Mouse (Mus musculus): ENCODE measurements at regions not wholly inside any gene's neighbourhood (a gene's known extent, or its start where the extent isn't known, plus 50 kb on each side); places are given as distances from the start of the nearest gene placed in this dataset.

GRCm38 (mm10) chrX:89574913-89575312 lies 165.4 kb upstream of the Pet2 start:
- WGBS = 58% methylated on average over 1 of the region's 1 CpGs
- H3K9ac ChIP-seq (ENCODE audit: low read length) = no peak overlapping the region
- H3K4me1 ChIP-seq (ENCODE audit: control insufficient read depth, insufficient read depth, low read length) = no peaks in the 10 kb centered on the region
- no peaks in the 10 kb centered on the region for H3K27me3 ChIP-seq (ENCODE audit: control insufficient read depth, insufficient read depth, low read length)
- H3K4me2 ChIP-seq (ENCODE audit: low read depth) = no peak overlapping the region
- H3K36me3 ChIP-seq (ENCODE audit: control insufficient read depth, insufficient read depth, low read length) = no peaks in the 10 kb centered on the region
- no peaks in the 10 kb centered on the region for H3K9me3 ChIP-seq (ENCODE audit: control insufficient read depth, low read length)
- H3K4me3 ChIP-seq (ENCODE audit: low read depth, low read length) = no peak overlapping the region
- H3K27ac ChIP-seq (ENCODE audit: low read depth, low read length) = no peak overlapping the region
- ATAC-seq (ENCODE audit: insufficient read depth, low FRiP score, low TSS enrichment) (peak; percentile 97), DNase-seq (ENCODE audit: low spot score) (peak; percentile 17)

- H3K9me3 ChIP-seq (ENCODE audit: control insufficient read depth, low read length) = no peaks in the 10 kb centered on the region
- no peak overlapping the region for H3K9ac ChIP-seq (ENCODE audit: low read length)
- no peaks in the 10 kb centered on the region for H3K27me3 ChIP-seq (ENCODE audit: control insufficient read depth, insufficient read depth, low read length)
- H3K4me3 ChIP-seq (ENCODE audit: low read depth, low read length) = no peak overlapping the region
- no peak overlapping the region for H3K27ac ChIP-seq (ENCODE audit: low read depth, low read length)
- DNase-seq (ENCODE audit: low spot score) (no peak), ATAC-seq (ENCODE audit: insufficient read depth, low FRiP score, low TSS enrichment) (no peak)
- no peaks in the 10 kb centered on the region for H3K4me1 ChIP-seq (ENCODE audit: control insufficient read depth, insufficient read depth, low read length)
- no peaks in the 10 kb centered on the region for H3K36me3 ChIP-seq (ENCODE audit: control insufficient read depth, insufficient read depth, low read length)
- no peak overlapping the region for H3K4me2 ChIP-seq (ENCODE audit: low read depth)
Observed at GRCm38 (mm10) chrX:89559318-89559717, 149.8 kb upstream of the Pet2 start.

Data from neural tube, embryonic 11.5 days (tissue).